Mouse (Mus musculus) right cerebral cortex, adult 18-20 months (tissue): ENCODE measurements around the gene Olfr374.

Experiments
- DNase-seq: peaks from one replicate; pipeline ENCODE4 v3.0.0; 2022; ENCODE audit warnings: mixed read lengths

Gene Olfr374

DNA sequence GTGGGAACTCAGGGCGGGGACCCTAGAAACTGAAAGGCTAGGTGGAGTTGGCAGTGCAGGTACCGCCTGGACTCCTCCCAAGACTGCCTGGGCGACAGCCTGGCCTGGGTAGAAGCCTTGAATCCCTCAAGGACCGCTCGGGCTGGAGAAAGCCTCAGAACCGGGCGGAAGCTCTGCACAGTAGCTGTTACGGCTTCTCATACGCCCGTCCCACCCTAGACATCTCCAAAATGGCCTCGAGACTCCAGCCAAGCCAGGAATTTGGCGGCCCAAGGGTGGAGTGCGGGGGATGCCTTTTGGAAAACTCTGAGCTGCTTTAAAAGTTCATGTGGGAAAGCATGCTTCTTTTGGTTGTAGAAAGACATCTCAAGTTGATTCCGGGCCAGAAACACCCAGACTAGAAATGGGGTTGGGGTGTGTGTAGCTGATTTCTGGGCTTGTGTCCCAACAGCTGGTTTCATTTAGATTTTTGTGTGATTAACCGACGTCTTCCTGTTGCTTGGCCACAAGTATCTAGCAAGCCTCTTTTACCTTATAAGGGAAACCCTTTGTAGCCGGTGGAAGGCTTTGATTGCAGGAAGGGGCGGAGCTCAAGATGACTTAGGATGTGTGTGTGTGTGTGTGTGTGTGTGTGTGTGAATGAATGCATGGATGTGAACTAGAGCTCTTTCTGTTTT, 29.6 kb downstream of the Olfr374 start:
- DNase-seq, result peak; percentile 11

DNA sequence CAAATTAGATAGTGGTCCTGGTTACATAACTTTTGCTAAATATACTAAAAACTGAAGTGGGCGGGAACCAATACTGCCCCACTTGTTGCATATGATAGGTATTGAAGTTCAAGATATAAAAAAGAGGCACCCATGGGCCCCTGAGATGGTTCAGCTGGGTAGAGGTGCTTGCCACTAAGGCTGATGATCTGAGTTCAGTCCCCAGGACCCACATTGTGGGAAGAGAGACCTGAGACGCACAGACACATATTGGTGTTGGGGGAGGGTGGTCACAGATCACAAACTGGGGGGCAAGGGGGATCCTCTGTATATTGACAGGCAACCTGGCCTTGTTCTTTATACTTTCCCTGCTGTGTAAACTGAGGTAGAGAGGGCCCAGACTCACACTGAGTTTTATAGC, 30.6 kb downstream of the Olfr374 start:
- no peak for DNase-seq

DNA sequence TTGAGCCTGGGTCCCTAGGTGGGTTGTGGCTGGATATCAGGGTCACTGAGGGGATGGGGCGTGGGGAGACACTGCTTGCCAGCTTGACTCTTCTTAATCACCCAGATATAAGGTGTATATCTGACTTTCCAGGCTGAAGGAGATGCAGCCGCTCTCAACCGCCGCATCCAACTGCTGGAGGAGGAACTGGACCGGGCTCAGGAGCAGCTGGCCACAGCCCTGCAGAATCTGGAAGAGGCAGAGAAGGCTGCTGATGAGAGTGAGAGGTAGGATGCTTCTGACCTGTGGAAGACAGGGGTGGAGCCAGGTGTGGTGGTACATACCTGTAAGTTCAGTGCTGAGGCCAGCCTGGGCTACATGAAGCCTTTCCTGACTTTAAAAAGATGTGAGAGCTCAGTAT, 31.6 kb downstream of the Olfr374 start:
- DNase-seq, result no peak

DNA sequence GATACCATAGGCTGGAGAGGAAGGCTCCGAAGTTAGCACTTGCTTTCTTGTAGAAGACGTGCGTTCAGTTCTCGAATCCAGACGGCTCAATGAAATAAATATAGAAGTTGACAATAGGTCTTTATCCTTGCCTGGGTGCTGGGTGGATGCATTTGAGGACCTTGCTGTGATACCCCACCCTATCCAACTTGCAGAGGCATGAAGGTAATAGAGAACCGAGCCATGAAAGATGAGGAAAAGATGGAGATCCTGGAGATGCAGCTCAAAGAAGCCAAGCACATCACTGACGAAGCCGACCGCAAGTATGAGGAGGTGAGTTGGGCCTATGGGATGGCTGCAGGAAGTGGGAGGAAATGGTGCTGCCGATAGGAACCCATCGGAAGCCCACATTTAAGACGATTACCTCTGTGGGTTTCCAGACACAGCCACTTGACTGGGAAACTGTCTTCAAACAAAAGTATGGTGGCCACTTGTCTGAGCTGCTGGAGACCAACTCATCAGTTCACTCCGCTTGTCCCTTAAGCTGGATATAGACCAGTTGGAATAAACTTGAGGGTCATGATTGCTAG, 36.5 kb downstream of the Olfr374 start:
- no peak for DNase-seq

DNA sequence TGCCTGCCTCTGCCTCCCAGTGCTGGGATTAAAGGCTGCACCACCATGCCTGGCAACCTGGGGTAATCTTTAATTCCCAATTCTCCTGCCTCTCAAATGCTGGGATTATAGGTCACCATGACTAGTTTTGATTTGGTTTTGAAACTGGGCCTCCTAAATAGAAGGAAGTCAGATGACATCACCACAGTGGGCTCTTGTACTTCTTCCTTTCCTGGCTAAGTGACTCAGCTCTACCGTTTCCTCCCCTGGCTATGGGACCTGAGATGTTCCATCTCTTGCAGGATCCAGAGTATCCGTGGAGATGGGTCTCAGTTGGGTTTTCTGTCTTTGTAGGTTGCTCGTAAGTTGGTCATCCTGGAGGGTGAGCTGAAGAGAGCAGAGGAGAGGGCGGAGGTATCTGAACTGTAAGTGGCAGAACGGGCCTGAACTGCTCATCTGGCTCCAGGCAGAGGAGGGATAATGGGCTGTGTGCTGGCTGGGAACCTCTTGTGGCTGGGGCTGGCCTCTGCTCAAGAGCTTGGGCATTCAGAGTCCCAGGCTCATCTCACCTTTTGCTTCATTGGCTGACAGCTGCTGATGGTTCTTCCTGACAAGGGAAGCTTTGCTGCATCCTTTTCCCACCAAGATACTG, 37.6 kb downstream of the Olfr374 start:
- DNase-seq, result no peak

DNA sequence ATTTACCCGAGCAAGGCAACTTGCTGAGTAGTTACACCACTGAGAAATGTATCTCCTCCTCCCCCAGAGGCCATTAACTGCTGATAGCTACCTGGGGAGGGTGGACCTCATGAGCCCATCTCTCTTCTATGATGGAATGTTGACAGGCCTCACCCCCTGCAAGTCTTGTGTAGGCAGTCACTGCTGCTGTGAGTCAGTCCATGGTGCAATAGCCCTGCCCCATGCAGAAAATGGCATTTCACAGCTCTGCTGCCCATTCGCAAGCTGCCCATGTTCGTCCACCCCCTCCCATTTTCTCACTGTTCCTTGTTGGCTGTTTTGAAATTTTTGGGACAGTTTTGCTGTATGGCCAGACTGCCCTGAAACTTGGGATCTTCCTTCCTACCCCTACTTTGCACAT, 38.7 kb downstream of the Olfr374 start:
- no peak for DNase-seq

DNA sequence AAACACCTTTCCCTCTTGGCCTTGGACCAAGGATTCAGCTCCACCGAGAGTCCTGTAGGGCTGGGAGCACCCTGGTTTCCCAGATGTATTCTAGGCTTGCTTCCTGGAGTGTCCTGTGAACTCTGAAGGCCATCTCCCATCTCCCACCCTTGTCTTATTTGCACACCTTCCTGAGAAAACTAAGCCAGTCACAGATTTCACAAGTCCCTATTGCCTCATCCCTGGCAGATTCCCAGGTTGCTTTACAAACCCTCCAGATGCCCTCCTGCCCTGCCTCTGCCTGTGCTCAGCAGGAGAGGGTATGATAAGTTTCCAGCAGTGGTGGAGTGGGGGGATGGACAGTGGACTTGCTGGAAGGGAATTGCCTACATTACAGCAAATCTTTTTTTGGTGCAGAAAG, 39.2 kb downstream of the Olfr374 start:
- DNase-seq, result no peak

DNA sequence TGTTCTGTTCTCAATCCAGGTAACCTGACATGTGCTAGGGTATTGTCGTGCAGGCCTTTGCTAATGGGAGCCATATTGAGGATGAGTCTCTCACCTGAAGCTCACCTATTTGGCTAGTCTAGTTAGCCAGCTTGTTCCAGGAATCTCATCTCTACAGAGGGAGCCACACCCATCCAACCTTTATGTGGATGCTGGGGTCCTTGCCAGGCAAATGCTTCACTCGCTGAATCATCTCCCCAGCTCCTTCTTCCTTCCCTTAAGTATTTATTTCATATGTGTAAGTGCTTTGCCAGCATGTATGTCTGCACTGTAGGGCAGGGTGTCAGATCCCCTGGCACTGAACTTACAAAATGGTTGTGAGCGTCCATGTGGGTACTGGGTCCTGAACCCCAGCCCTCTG, 39.7 kb downstream of the Olfr374 start:
- DNase-seq, result no peak

DNA sequence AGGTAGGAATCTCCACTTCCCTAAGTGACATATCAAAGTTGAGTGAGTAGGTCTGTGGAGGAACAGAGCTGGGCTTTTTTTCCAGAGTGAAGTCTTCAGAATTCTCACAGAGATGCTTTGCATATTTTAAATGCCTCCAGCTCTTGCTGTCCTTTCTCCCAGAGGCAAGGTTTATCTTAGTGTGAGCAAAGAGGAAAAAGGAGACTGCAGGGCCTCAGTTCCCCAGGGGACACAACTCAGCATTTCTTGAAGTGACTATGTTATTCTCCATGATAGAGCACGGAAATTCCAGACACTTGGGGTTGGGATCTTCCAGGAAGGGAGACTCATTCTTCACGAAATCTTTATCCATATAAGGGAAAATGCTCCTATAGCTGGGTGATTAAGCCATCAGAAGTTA, 40.4 kb downstream of the Olfr374 start:
- DNase-seq, result no peak

DNA sequence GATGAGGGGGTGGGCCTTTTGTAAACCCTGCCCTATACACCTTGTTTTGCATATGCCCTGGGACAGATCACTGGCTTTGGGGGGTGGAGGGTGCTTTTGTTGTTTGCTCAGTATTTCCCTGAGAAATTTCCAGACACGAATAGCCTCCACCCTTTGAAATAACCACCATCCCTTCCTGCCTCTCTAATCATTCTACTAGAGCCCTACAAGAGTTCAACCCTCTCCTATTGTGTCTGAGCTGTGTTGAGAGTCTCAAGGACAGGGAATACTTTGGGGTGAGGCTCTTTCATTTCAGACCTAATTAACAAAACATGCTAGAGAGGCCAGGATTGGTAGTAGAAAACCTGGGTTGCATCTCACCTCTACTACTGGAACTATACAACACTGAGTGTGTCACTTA, 42.2 kb downstream of the Olfr374 start:
- DNase-seq, result no peak

DNA sequence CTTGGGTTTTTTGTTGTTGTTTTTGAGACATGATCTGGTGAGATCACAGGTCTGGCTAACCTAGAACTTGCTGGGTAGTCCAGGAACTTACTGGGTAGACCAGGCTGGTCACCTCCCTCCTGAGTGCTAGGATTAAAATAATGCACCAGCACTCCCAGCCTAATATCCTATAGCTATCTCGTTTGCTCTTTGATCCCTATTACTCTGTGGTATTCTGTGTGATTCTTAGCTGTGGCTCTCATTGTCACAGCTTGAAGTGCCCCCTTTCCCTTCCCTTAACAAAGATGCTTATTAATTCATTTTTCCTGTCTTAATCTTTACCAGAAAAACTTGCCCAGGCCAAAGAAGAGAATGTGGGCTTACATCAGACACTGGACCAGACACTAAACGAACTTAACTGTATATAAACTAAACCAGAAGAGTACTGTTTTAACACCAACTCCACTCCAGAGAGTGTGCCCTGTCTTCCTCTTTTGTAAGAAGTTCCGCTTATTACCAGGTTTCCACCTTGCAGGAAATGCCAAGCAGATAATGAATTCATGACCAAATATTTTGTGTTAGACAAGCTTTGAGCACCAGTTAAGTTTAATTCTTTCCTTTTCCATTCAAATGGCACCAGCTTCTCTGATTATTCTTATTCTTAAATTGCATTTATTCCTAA, 44.7 kb downstream of the Olfr374 start:
- DNase-seq, result no peak

DNA sequence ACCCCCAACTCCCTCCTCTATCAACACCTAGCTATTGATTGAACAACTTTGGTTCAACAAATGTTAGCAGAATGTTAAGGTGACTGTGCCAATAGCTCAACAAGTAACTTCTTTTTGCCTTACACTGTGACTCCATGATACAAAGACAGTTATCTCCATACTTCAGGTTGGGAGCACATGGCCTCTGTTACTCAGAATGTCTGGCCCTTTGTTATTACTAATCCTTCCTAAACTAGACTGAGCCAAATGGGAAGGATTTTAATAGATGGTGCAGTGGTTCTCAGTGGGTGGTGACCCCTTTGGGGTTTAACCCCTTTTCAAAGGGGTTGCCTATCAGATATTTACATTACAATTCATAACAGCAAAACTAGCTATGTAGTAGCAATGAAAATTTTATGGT, 46.5 kb downstream of the Olfr374 start:
- DNase-seq, result no peak

DNA sequence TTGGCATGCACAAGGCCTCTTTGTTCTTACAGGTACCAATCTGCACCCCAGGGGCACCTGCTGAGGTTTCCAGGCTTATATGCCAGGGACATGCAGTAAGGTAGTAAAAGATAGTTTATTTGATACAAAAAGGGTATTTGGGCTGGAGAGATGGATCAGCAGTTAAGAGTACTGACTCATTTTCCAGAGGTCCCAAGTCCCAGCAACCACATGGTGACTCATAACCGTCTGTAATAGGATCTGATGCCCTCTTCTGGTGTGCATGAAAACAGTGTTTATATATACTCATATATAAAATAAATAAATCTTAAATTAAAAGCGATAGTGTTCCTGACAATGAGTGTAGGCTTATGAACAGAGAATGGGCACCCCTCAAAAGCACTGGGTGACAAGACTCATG, 51.3 kb downstream of the Olfr374 start:
- no peak for DNase-seq

DNA sequence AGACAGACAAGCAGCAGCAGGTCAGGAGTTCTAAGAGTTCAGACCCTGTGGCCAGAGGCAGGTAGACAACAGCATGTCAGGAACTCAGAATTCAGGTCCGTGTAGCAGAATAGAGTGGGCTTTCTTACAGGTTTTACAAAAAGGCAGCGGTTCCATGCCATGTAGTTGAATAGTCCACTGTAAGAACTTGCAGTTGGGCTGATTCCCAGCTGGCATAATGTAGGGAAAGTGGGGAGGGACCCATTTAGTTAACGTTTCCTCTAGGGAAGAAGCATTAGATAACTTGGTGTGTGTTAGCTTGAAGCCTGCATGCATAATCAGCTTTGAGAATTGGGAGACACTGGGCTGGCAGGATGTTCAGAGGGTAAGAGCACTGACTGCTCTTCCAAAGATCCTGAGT, 51.9 kb downstream of the Olfr374 start:
- no peak for DNase-seq

DNA sequence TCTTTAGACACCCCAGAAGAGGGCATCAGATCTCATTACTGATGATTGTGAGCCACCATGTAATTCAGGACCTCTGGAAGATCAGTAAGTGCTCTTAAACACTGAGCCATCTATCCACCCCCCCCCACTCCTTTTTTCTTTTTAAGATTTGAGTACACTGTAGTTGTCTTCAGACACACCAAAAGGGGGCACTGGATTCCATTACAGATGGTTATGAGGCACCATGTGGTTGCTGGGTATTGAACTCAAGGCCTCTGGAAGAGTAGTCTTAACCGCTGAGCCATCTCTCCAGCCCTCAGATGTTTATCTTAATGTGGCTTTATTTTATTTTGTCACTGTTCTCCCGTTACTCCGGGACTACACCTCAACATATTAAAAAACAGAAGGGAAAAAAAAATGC, 53.2 kb downstream of the Olfr374 start:
- DNase-seq, result no peak

DNA sequence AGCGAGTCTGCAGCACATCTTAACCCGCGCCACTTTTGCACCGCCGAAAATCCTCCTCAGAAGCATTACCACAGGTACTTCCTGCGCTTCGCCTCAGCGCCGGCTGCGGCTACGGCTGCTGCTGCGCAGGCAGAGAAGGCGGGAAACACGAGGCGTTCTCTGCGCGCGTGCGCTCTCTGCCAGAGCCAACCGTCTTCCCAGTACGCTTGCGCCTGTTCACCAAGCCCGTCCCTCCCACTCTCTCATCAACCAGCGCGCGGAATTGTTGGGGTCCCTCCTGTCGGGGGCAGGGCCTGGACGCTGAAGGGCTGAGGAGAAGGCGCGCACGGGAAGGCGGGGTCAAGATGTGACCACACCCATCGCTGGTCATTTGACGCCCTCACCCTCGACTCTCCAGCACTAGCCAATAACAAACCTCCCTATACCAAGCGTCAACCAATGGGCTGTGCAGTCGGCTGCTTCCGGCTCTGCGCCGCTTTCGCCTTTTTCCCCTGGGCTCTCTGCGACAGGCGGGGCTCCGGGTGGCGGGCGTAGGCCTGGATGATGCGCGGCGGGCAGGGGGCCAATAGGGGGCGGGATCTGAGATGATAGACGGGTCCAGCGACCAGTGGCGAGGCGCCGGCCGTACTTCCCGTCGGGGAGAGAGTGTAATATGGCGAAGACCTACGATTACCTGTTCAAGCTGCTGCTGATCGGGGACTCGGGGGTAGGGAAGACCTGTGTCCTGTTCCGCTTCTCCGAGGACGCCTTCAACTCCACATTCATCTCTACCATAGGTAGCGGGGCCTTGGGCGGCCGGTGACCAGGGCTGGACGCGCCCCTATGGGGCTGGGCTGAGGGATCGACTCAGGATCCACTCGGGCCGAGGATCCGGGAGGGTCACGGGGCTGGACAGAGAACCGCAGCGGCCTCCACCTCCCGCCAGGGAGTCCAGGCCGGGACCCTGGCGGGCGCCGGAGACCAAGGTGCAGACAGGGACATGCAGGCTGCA, 54.2 kb downstream of the Olfr374 start, which contains the start of gene Rab8a:
TSS of gene Rab8a (plus strand) at position 494 of the 991 bp plus-strand sequence.
- peak; percentile 100 for DNase-seq

DNA sequence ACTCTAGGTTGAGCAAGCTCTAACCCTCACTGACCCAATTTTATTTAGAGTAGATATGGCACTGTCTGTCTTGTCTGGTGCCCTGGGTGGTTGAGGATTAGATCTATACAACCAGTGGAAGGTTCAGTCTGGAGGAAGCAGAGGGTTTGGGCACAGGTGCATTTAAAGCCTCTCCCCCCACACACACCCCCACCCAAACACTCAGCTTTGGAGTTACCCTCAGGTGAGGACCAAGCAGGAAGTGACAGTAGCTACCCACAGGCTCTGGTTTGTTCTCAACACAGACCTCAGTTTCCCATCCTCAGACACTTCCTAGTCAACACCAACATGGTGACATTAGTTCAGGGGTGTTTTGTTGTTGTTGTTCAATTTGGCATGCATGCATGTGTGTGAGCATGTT, 56.0 kb downstream of the Olfr374 start:
- no peak for DNase-seq
